Mouse (Mus musculus): Measurements from ENCODE around the gene Slc35e2.
"Not testable (repeated sequence)": the region's sequence is repeated elsewhere in the genome, so short reads cannot be mapped to it uniquely, and the experiment has no call there.

Slc35e2 gene

GRCm38 (mm10) chr4:155630267-155630666 lies 29.1 kb downstream of the Slc35e2 start:
- DNase-seq (ENCODE audit: low spot score in 2 of 2): no peak

GRCm38 (mm10) chr4:155635766-155636499 lies 34.7 kb downstream of the Slc35e2 start:
- DNase-seq (ENCODE audit: low spot score in 2 of 2): no peak

- DNase-seq (ENCODE audit: low spot score in 2 of 2): no peak
Measured at GRCm38 (mm10) chr4:155643531-155643930, 42.3 kb downstream of the Slc35e2 start.

- DNase-seq (ENCODE audit: low spot score in 2 of 2): not testable (repeated sequence)
Measured at GRCm38 (mm10) chr4:155645308-155645707, 44.1 kb downstream of the Slc35e2 start, which contains the start of gene Gm10563. Gene Gm10563 (minus strand): TSS chr4:155645408.

- DNase-seq (ENCODE audit: low spot score in 2 of 2): no peak
Measured at GRCm38 (mm10) chr4:155645721-155646120, 44.5 kb downstream of the Slc35e2 start.

GRCm38 (mm10) chr4:155649355-155649754 lies 48.1 kb downstream of the Slc35e2 start:
- no peak for DNase-seq (ENCODE audit: low spot score in 2 of 2)

GRCm38 (mm10) chr4:155651553-155652269 lies 50.5 kb downstream of the Slc35e2 start:
- DNase-seq (ENCODE audit: low spot score in 2 of 2): no peak

- DNase-seq (ENCODE audit: low spot score in 2 of 2): no peak
Measured at GRCm38 (mm10) chr4:155652283-155653085, 51.3 kb downstream of the Slc35e2 start.

GRCm38 (mm10) chr4:155653086-155653450 lies 51.9 kb downstream of the Slc35e2 start, which contains the start of gene Mmp23:
Gene Mmp23 (minus strand): TSS chr4:155653384.
- DNase-seq (ENCODE audit: low spot score in 2 of 2): peak in 1 of 2 experiments; percentile 56

GRCm38 (mm10) chr4:155653451-155654182 lies 52.4 kb downstream of the Slc35e2 start:
- no peak for DNase-seq (ENCODE audit: low spot score in 2 of 2)

- no peak for DNase-seq (ENCODE audit: low spot score in 2 of 2)
Measured at GRCm38 (mm10) chr4:155654183-155654455, 52.9 kb downstream of the Slc35e2 start.

- DNase-seq (ENCODE audit: low spot score in 2 of 2): no peak
Measured at GRCm38 (mm10) chr4:155654456-155655298, 53.5 kb downstream of the Slc35e2 start.

GRCm38 (mm10) chr4:155656214-155656751 lies 55.1 kb downstream of the Slc35e2 start:
- no peak for DNase-seq (ENCODE audit: low spot score in 2 of 2)

- DNase-seq (ENCODE audit: low spot score in 2 of 2): no peak
Measured at GRCm38 (mm10) chr4:155658961-155659360, 57.7 kb downstream of the Slc35e2 start.

GRCm38 (mm10) chr4:155660641-155661040 lies 59.4 kb downstream of the Slc35e2 start:
- no peak for DNase-seq (ENCODE audit: low spot score in 2 of 2)

- DNase-seq (ENCODE audit: low spot score in 2 of 2): no peak
Measured at GRCm38 (mm10) chr4:155666903-155667302, 65.7 kb downstream of the Slc35e2 start.

- peak; percentile 98 to 99 for DNase-seq (ENCODE audit: low spot score in 2 of 2)
Measured at GRCm38 (mm10) chr4:155668689-155669597, 67.7 kb downstream of the Slc35e2 start, which contains the start of gene Mib2. Gene Mib2 (minus strand): TSS chr4:155669198.

- no peak for DNase-seq (ENCODE audit: low spot score in 2 of 2)
Measured at GRCm38 (mm10) chr4:155669598-155670075, 68.4 kb downstream of the Slc35e2 start.

GRCm38 (mm10) chr4:155670236-155670635 lies 69.0 kb downstream of the Slc35e2 start:
- not testable (repeated sequence) for DNase-seq (ENCODE audit: low spot score in 2 of 2)
